Mouse (Mus musculus) midbrain, embryonic 13.5 days (tissue): Measurements from ENCODE around the gene Stac2. TPM values are rescaled to one million over a fixed set of nuclear protein-coding genes. Genes with fewer than 3 reads are reported as not detected.
A peak's percentile ranks its signal among the peaks of the same experiment; 100 is the strongest.

ENCODE experiments used
- ATAC-seq: fragments of 200-750 bp; cut with Nextera tagmentation; 2 replicates; pipeline ENCODE4 v1.8.0; 2017; ENCODE audit warnings: mild to moderate bottlenecking, moderate TSS enrichment, moderate library complexity
- H3K27ac ChIP-seq: fragments of 300-500 bp; sonication (generic); 2 replicates; pipeline ENCODE4 v1.5.1; 2015; ENCODE audit warnings: inconsistent platforms, mild to moderate bottlenecking, moderate library complexity
- H3K27me3 ChIP-seq: fragments of 300-500 bp; sonication (generic); 2 replicates; pipeline ENCODE4 v1.6.1; 2015; ENCODE audit warnings: mild to moderate bottlenecking, inconsistent platforms
- H3K36me3 ChIP-seq: fragments of 300-500 bp; sonication (generic); 2 replicates; pipeline ENCODE4 v1.6.1; 2015; ENCODE audit warnings: mild to moderate bottlenecking, inconsistent platforms
- H3K4me1 ChIP-seq: fragments of 300-500 bp; sonication (generic); replicated peaks from 2 replicates; pipeline ENCODE4 v1.6.1; 2015; ENCODE audit warnings: inconsistent platforms
- H3K4me2 ChIP-seq: fragments of 300-500 bp; sonication (generic); replicated peaks from 2 replicates; pipeline ENCODE4 v1.6.1; 2015; ENCODE audit warnings: moderate library complexity, mild to moderate bottlenecking, inconsistent platforms
- H3K4me3 ChIP-seq: fragments of 300-500 bp; sonication (generic); replicated peaks from 2 replicates; pipeline ENCODE4 v1.5.1; 2015; ENCODE audit warnings: mild to moderate bottlenecking, inconsistent platforms
- H3K9ac ChIP-seq: fragments of 300-500 bp; sonication (generic); replicated peaks from 2 replicates; pipeline ENCODE4 v1.6.1; 2015; ENCODE audit warnings: mild to moderate bottlenecking, inconsistent platforms
- H3K9me3 ChIP-seq: fragments of 300-500 bp; sonication (generic); 2 replicates; pipeline ENCODE4 v1.6.1; 2016; ENCODE audit warnings: mild to moderate bottlenecking, inconsistent platforms
- WGBS: fragments of 180-500 bp; shearing (Covaris S2); methylation state at CpG from one replicate; pipeline ENCODE4 v1.1.7; 2015; 5-methylcytosine and 5-hydroxymethylcytosine counted together
- polyA plus RNA-seq: library from polyadenylated mRNA; unstranded; fragments of >200 nt; fragmentation: Nextera tagmentation; extraction: Ambion mirVana; gene quantifications from 2 replicates; pipeline ENCODE4 v1.2.1, GENCODE M21; 2015

Gene Stac2
- polyA plus RNA-seq, result 1.6 and 1.7 TPM in 2 replicates

GRCm38 (mm10) chr11:98052989-98053834 lies at the start of gene Stac2:
TSS of gene Stac2 (minus strand) at chr11:98053462.
- Histone ChIP-seq H3K4me3 (peak within 1 kb of the TSS; percentile 51), H3K4me1 (peaks cover 27% of the 10 kb centered on the region), H3K36me3 (no peaks in the 10 kb centered on the region), H3K4me2 (peak within 1 kb of the TSS; percentile 69), H3K27me3 (peaks cover 69% of the 10 kb centered on the region), H3K9ac (peak within 1 kb of the TSS; percentile 67), H3K9me3 (no peaks in the 10 kb centered on the region), H3K27ac (no peak within 1 kb of the TSS)
- 2% methylated on average over 34 of the region's 48 CpGs for WGBS
- ATAC-seq, result peak; percentile 81

- Histone ChIP-seq H3K4me3 (no peak overlapping the region), H3K4me1 (no peaks in the 10 kb centered on the region), H3K36me3 (peaks cover 93% of the 10 kb centered on the region), H3K9me3 (no peaks in the 10 kb centered on the region), H3K4me2 (no peak overlapping the region), H3K27ac (no peak overlapping the region), H3K9ac (no peak overlapping the region), H3K27me3 (no peaks in the 10 kb centered on the region)
- ATAC-seq, result no peak
- 93% methylated on average over 3 of the region's 3 CpGs for WGBS
Measured at GRCm38 (mm10) chr11:98101332-98101731, 48.1 kb upstream of the Stac2 start.

GRCm38 (mm10) chr11:98090583-98090982 lies 37.3 kb upstream of the Stac2 start:
- H3K27me3 ChIP-seq, result no peaks in the 10 kb centered on the region
- no peak for ATAC-seq
- H3K9me3 ChIP-seq, result no peaks in the 10 kb centered on the region
- H3K36me3 ChIP-seq, result peaks cover 78% of the 10 kb centered on the region
- 90% methylated on average over 9 of the region's 9 CpGs for WGBS
- no peak overlapping the region for H3K9ac ChIP-seq
- H3K4me1 ChIP-seq, result no peaks in the 10 kb centered on the region
- no peak overlapping the region for H3K27ac ChIP-seq
- no peak overlapping the region for H3K4me3 ChIP-seq
- H3K4me2 ChIP-seq, result no peak overlapping the region

GRCm38 (mm10) chr11:98088224-98088623 lies 35.0 kb upstream of the Stac2 start:
- no peak for ATAC-seq
- no peak overlapping the region for H3K9ac ChIP-seq
- H3K9me3 ChIP-seq, result no peaks in the 10 kb centered on the region
- no peaks in the 10 kb centered on the region for H3K4me1 ChIP-seq
- no peaks in the 10 kb centered on the region for H3K27me3 ChIP-seq
- WGBS, result 55% methylated on average over 7 of the region's 7 CpGs
- H3K4me2 ChIP-seq, result no peak overlapping the region
- H3K36me3 ChIP-seq, result peaks cover 79% of the 10 kb centered on the region
- H3K4me3 ChIP-seq, result no peak overlapping the region
- H3K27ac ChIP-seq, result no peak overlapping the region

- no peak overlapping the region for H3K27ac ChIP-seq
- H3K36me3 ChIP-seq, result peaks cover 76% of the 10 kb centered on the region
- no peak for ATAC-seq
- H3K9me3 ChIP-seq, result no peaks in the 10 kb centered on the region
- 70% methylated on average over 7 of the region's 7 CpGs for WGBS
- H3K9ac ChIP-seq, result no peak overlapping the region
- H3K4me3 ChIP-seq, result no peak overlapping the region
- no peak overlapping the region for H3K4me2 ChIP-seq
- no peaks in the 10 kb centered on the region for H3K4me1 ChIP-seq
- no peaks in the 10 kb centered on the region for H3K27me3 ChIP-seq
Measured at GRCm38 (mm10) chr11:98086574-98086973, 33.3 kb upstream of the Stac2 start.

GRCm38 (mm10) chr11:98086141-98086540 lies 32.9 kb upstream of the Stac2 start:
- 93% methylated on average over 9 of the region's 9 CpGs for WGBS
- H3K36me3 ChIP-seq, result peaks cover 72% of the 10 kb centered on the region
- ATAC-seq, result no peak

GRCm38 (mm10) chr11:98082745-98083144 lies 29.5 kb upstream of the Stac2 start:
- Histone ChIP-seq H3K4me1 (no peaks in the 10 kb centered on the region), H3K4me3 (no peak overlapping the region), H3K9me3 (no peaks in the 10 kb centered on the region), H3K27ac (no peak overlapping the region), H3K4me2 (no peak overlapping the region), H3K27me3 (no peaks in the 10 kb centered on the region), H3K36me3 (peaks cover 41% of the 10 kb centered on the region), H3K9ac (no peak overlapping the region)
- WGBS, result 90% methylated on average over 7 of the region's 7 CpGs
- no peak for ATAC-seq

More at GRCm38 (mm10) chr11:98086141-98086540, 32.9 kb upstream of the Stac2 start:
- Histone ChIP-seq H3K27ac (no peak overlapping the region), H3K4me2 (no peak overlapping the region), H3K4me1 (no peaks in the 10 kb centered on the region), H3K4me3 (no peak overlapping the region), H3K27me3 (no peaks in the 10 kb centered on the region), H3K9me3 (no peaks in the 10 kb centered on the region), H3K9ac (no peak overlapping the region)

- H3K27ac ChIP-seq, result no peak overlapping the region
- 84% methylated on average over 6 of the region's 6 CpGs for WGBS
- no peak for ATAC-seq
- no peak overlapping the region for H3K4me2 ChIP-seq
- H3K4me1 ChIP-seq, result no peaks in the 10 kb centered on the region
- H3K9me3 ChIP-seq, result no peaks in the 10 kb centered on the region
- peaks cover 30% of the 10 kb centered on the region for H3K36me3 ChIP-seq
- no peaks in the 10 kb centered on the region for H3K27me3 ChIP-seq
- H3K4me3 ChIP-seq, result no peak overlapping the region
- no peak overlapping the region for H3K9ac ChIP-seq
Measured at GRCm38 (mm10) chr11:98080450-98080849, 27.2 kb upstream of the Stac2 start.

- no peak for ATAC-seq
- 86% methylated on average over 8 of the region's 8 CpGs for WGBS
- Histone ChIP-seq H3K4me2 (no peak overlapping the region), H3K9ac (no peak overlapping the region), H3K4me3 (no peak overlapping the region), H3K4me1 (no peaks in the 10 kb centered on the region), H3K27ac (no peak overlapping the region), H3K9me3 (no peaks in the 10 kb centered on the region), H3K27me3 (no peaks in the 10 kb centered on the region), H3K36me3 (peaks cover 5% of the 10 kb centered on the region)
Measured at GRCm38 (mm10) chr11:98077086-98077485, 23.8 kb upstream of the Stac2 start.

- Histone ChIP-seq H3K27ac (no peak overlapping the region), H3K4me3 (no peak overlapping the region), H3K36me3 (no peaks in the 10 kb centered on the region), H3K9me3 (no peaks in the 10 kb centered on the region), H3K4me1 (no peaks in the 10 kb centered on the region), H3K9ac (no peak overlapping the region), H3K27me3 (no peaks in the 10 kb centered on the region), H3K4me2 (no peak overlapping the region)
- ATAC-seq, result peak; percentile 67
- 19% methylated on average over 13 of the region's 13 CpGs for WGBS
Measured at GRCm38 (mm10) chr11:98075195-98075808, 22.0 kb upstream of the Stac2 start.

- Histone ChIP-seq H3K4me2 (no peak overlapping the region), H3K4me1 (no peaks in the 10 kb centered on the region), H3K36me3 (no peaks in the 10 kb centered on the region), H3K4me3 (no peak overlapping the region), H3K9ac (no peak overlapping the region), H3K9me3 (no peaks in the 10 kb centered on the region), H3K27me3 (no peaks in the 10 kb centered on the region), H3K27ac (no peak overlapping the region)
- 90% methylated on average over 4 of the region's 4 CpGs for WGBS
- no peak for ATAC-seq
Measured at GRCm38 (mm10) chr11:98073442-98073841, 20.2 kb upstream of the Stac2 start.

GRCm38 (mm10) chr11:98067255-98067654 lies 14.0 kb upstream of the Stac2 start:
- H3K36me3 ChIP-seq, result no peaks in the 10 kb centered on the region
- ATAC-seq, result no peak
- H3K9ac ChIP-seq, result no peak overlapping the region
- H3K4me2 ChIP-seq, result no peak overlapping the region
- no peak overlapping the region for H3K27ac ChIP-seq
- no peaks in the 10 kb centered on the region for H3K4me1 ChIP-seq
- H3K4me3 ChIP-seq, result no peak overlapping the region
- H3K27me3 ChIP-seq, result no peaks in the 10 kb centered on the region
- no peaks in the 10 kb centered on the region for H3K9me3 ChIP-seq
- 96% methylated on average over 21 of the region's 21 CpGs for WGBS
